Mouse (Mus musculus): ENCODE measurements at regions not wholly inside any gene's neighbourhood (a gene's known extent, or its start where the extent isn't known, plus 50 kb on each side); places are given as distances from the start of the nearest gene placed in this dataset.

DNA sequence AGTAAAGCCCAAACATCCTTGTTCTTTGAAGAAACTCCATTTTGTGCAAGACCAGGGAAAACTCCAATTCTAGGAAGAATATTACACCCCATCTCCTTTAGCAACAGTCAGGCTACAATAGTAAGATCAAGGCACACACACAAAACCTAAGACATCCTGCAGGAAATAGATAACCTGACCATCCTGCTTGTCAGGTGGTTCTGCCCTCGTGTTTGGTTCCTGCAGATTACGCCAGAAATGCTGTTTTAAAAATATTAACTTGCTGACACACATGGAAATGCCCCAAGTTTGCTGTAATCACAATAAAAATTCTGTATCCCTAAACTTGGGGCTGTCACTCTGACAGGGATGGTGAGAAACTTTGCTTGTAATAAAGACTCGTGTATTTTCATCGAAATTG lies 251.6 kb downstream of the Kcnj3 start:
- 86% methylated on average over 4 of the region's 4 CpGs for WGBS
- Histone ChIP-seq H3K9ac (no peak overlapping the region), H3K4me1 (no peaks in the 10 kb centered on the region), H3K27ac (no peak overlapping the region), H3K9me3 (replicated peaks) (no peaks in the 10 kb centered on the region), H3K4me3 (no peak overlapping the region), H3K27me3 (no peaks in the 10 kb centered on the region), H3K36me3 (ENCODE audit: poor library complexity, severe bottlenecking) (no peaks in the 10 kb centered on the region), H3K4me2 (no peak overlapping the region)
- no peak for ATAC-seq

DNA sequence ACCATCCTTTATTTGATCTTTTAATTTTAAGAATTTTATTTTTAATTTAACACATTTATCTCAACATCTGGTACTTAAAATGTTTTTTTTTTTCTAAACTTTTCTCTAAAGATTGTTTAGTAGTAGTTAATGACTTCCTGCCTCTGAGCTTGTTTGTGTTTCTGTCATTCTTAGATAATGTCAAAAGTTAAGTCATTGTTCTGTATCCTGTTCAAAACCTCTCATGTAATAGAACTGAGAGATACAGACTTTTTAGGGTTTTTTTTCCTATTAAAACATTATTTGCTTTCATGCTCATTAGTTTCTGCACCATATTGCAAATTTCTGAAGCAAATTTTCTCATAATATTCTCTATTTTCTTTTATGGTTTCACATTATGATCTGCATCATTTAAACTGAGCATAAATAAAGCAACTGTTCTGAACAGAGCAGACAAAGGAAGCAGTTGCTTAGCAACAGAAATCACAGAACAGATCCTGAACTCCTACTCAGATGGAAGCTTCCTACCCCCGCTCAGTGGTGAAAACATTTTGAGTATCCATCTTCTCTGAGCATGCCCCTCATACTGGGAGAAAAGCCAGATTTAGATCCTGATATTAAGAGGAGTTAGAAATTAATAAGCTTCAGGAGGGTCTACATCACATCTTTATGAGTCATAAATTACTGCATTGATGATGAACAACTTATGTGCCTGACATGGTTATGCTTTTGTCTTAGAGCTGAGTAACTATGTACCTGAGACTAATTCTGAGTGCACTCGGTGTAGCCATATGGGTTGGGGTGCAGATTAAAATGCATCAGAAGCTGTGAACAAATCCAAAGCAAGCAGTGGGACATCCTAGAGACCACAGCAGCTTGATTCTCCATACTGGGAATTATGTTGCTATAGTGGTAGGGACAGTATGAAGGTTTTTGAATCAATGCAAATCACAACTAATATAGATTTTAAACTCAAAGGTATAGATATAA lies 257.4 kb downstream of the Kcnj3 start:
- Histone ChIP-seq H3K27ac (no peak overlapping the region), H3K4me3 (no peak overlapping the region), H3K9me3 (replicated peaks) (no peaks in the 10 kb centered on the region), H3K4me2 (no peak overlapping the region), H3K9ac (no peak overlapping the region), H3K4me1 (peaks cover 3% of the 10 kb centered on the region; the same call in 1 of the 2 replicates), H3K27me3 (no peaks in the 10 kb centered on the region), H3K36me3 (ENCODE audit: poor library complexity, severe bottlenecking) (no peaks in the 10 kb centered on the region)
- 35% methylated on average over 2 of the region's 2 CpGs for WGBS
- peak; percentile 94 for ATAC-seq

DNA sequence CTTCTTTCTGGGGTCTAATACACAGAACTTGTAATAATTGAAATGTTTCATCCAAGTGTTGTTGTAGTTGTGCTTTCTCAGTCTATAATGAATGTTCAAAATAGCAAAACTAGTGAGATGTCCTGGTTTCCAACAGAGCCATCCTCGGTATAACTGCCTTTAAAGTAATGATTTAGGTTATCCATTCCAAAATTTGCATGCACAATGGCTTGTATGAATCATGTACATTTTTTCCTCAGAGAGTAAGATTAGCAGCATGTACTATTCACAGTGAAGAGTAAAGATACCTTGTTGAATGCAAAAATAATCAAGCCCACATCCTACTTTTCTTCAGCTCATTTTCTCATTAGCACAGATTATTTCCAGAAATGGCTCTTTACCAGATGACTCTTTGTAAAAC lies 263.9 kb downstream of the Kcnj3 start:
- no peak overlapping the region for H3K4me3 ChIP-seq
- H3K4me1 ChIP-seq: no peaks in the 10 kb centered on the region
- H3K4me2 ChIP-seq: no peak overlapping the region
- H3K27ac ChIP-seq: no peak overlapping the region
- 92% methylated on average over 1 of the region's 1 CpGs for WGBS
- no peaks in the 10 kb centered on the region for H3K27me3 ChIP-seq
- H3K9ac ChIP-seq: no peak overlapping the region
- no peaks in the 10 kb centered on the region for H3K36me3 ChIP-seq (ENCODE audit: poor library complexity, severe bottlenecking)
- ATAC-seq: no peak
- no peaks in the 10 kb centered on the region for H3K9me3 ChIP-seq (replicated peaks)

Data from forebrain, embryonic 13.5 days (tissue).